Mouse (Mus musculus) MEL (cell line): Measurements from ENCODE around the gene App. TPM values are rescaled to one million over a fixed set of nuclear protein-coding genes. Genes with fewer than 3 reads are reported as not detected.

Experiments
- DNase-seq: peaks from one replicate; pipeline ENCODE4 v3.0.0; 2011; ENCODE audit warnings: low read depth, low spot score
- H3K27ac ChIP-seq: 2 replicates; pipeline ENCODE4 v1.5.1; 2012; ENCODE audit warnings: low read depth, mild to moderate bottlenecking, control low read depth, low read length, moderate library complexity; ENCODE audit not compliant: control insufficient read depth
- H3K27me3 ChIP-seq, 2 experiments: fragments of 150-350 bp in 1 of 2; sonication (generic) in 1 of 2; 2 replicates each; pipeline ENCODE4 v1.6.1; 2012; ENCODE audit warnings: low read length in 2 of 2, mild to moderate bottlenecking in 2 of 2, improper control_type of control experiment in 1 of 2, moderate library complexity in 1 of 2; ENCODE audit not compliant: insufficient read depth in 2 of 2, control insufficient read depth in 1 of 2
- H3K36me3 ChIP-seq, 2 experiments: 2 replicates each; pipeline ENCODE4 v1.6.1; 2012 to 2014; ENCODE audit warnings: low read length in 2 of 2, improper control_type of control experiment in 1 of 2, inconsistent platforms in 1 of 2, mild to moderate bottlenecking in 1 of 2; ENCODE audit not compliant: insufficient read depth in 2 of 2, control insufficient read depth in 1 of 2
- H3K4me1 ChIP-seq, 2 experiments: fragments of 150-350 bp in 1 of 2; sonication (generic) in 1 of 2; 2 replicates each; pipeline ENCODE4 v1.6.1; 2012; ENCODE audit warnings: low read length in 2 of 2, improper control_type of control experiment in 1 of 2, mild to moderate bottlenecking in 1 of 2; ENCODE audit not compliant: insufficient read depth in 2 of 2, control insufficient read depth in 1 of 2
- H3K4me3 ChIP-seq, 2 experiments: fragments of 150-350 bp in 1 of 2; sonication (generic) in 1 of 2; 2 replicates each; pipeline ENCODE4 v1.5.1; 2012; ENCODE audit warnings: low read depth in 2 of 2, low read length in 2 of 2, mild to moderate bottlenecking in 2 of 2, moderate library complexity in 2 of 2, control low read depth in 1 of 2, improper control_type of control experiment in 1 of 2; ENCODE audit not compliant: control insufficient read depth in 1 of 2, insufficient read depth in 1 of 2
- H3K79me2 ChIP-seq: 2 replicates; pipeline ENCODE4 v1.6.1; 2012; ENCODE audit warnings: mild to moderate bottlenecking, low read length, moderate library complexity; ENCODE audit not compliant: control insufficient read depth, poor library complexity, insufficient read depth
- H3K9ac ChIP-seq: 2 replicates; pipeline ENCODE4 v1.6.1; 2012; ENCODE audit warnings: low read depth, mild to moderate bottlenecking, control low read depth, low read length, moderate library complexity; ENCODE audit not compliant: control insufficient read depth, poor library complexity, severe bottlenecking
- H3K9me3 ChIP-seq: fragments of 150-350 bp; sonication (generic); replicated peaks from 2 replicates; pipeline ENCODE4 v1.6.1; 2012; ENCODE audit warnings: mild to moderate bottlenecking, low read length, improper control_type of control experiment, moderate library complexity; ENCODE audit not compliant: insufficient read depth
- E2F4 ChIP-seq: IDR thresholded peaks from 2 replicates; pipeline ENCODE4 v1.6.1; 2011; ENCODE audit warnings: low read depth, low read length, improper control_type of control experiment, borderline replicate concordance
- ELF1 ChIP-seq: IDR thresholded peaks from 2 replicates; pipeline ENCODE4 v1.6.1; 2014; ENCODE audit warnings: low read depth, mild to moderate bottlenecking, inconsistent platforms, low read length, improper control_type of control experiment, moderate library complexity
- ETS1 ChIP-seq: IDR thresholded peaks from 2 replicates; pipeline ENCODE4 v1.6.1; 2012; ENCODE audit warnings: low read depth, mild to moderate bottlenecking, inconsistent platforms, low read length, improper control_type of control experiment, moderate library complexity
- GABPA ChIP-seq: IDR thresholded peaks from 2 replicates; pipeline ENCODE4 v1.6.1; 2012; ENCODE audit warnings: low read depth, mild to moderate bottlenecking, inconsistent platforms, low read length, improper control_type of control experiment, moderate library complexity
- KAT2A ChIP-seq: conservative IDR thresholded peaks from 2 replicates; pipeline ENCODE4 v1.6.1; 2012; ENCODE audit warnings: low read depth, low read length, improper control_type of control experiment, inconsistent platforms
- MAZ ChIP-seq: IDR thresholded peaks from 2 replicates; pipeline ENCODE4 v1.6.1; 2012; ENCODE audit warnings: low read depth, mild to moderate bottlenecking, inconsistent platforms, low read length, improper control_type of control experiment
- MEF2A ChIP-seq: IDR thresholded peaks from 2 replicates; pipeline ENCODE4 v1.6.1; 2014; ENCODE audit warnings: low read depth, mild to moderate bottlenecking, inconsistent platforms, low read length, improper control_type of control experiment; ENCODE audit not compliant: poor library complexity, insufficient replicate concordance, severe bottlenecking; ENCODE audit errors: extremely low read depth
- MYB ChIP-seq: IDR thresholded peaks from 2 replicates; pipeline ENCODE4 v1.6.1; 2011; ENCODE audit warnings: mild to moderate bottlenecking, low read depth, low read length, improper control_type of control experiment
- MYC ChIP-seq: IDR thresholded peaks from 2 replicates; pipeline ENCODE4 v1.6.1; 2011; ENCODE audit warnings: low read depth, mild to moderate bottlenecking, low read length, improper control_type of control experiment, moderate library complexity
- NELFE ChIP-seq: IDR thresholded peaks from 2 replicates; pipeline ENCODE4 v1.6.1; 2011; ENCODE audit warnings: low read depth, low read length, improper control_type of control experiment
- NRF1 ChIP-seq: IDR thresholded peaks from 2 replicates; pipeline ENCODE4 v1.6.1; 2014; ENCODE audit warnings: low read depth, mild to moderate bottlenecking, inconsistent platforms, low read length, improper control_type of control experiment, moderate library complexity; ENCODE audit not compliant: poor library complexity, insufficient read depth, severe bottlenecking
- POLR2AphosphoS5 ChIP-seq: IDR thresholded peaks from 2 replicates; pipeline ENCODE4 v1.6.1; 2012; ENCODE audit warnings: low read depth, borderline replicate concordance, mild to moderate bottlenecking, inconsistent platforms, low read length, moderate library complexity, mixed read lengths
- TAL1 ChIP-seq: IDR thresholded peaks from 2 replicates; pipeline ENCODE4 v1.6.1; 2012; ENCODE audit warnings: mild to moderate bottlenecking, inconsistent platforms, low read length, moderate library complexity, mixed read lengths
- TBP ChIP-seq: IDR thresholded peaks from 2 replicates; pipeline ENCODE4 v1.8.0; 2011; ENCODE audit warnings: low read depth, low read length, improper control_type of control experiment
- TCF12 ChIP-seq: IDR thresholded peaks from 2 replicates; pipeline ENCODE4 v1.6.1; 2014; ENCODE audit warnings: low read depth, mild to moderate bottlenecking, inconsistent platforms, low read length, improper control_type of control experiment, moderate library complexity
- USF1 ChIP-seq: IDR thresholded peaks from 2 replicates; pipeline ENCODE4 v1.6.1; 2014; ENCODE audit warnings: low read depth, mild to moderate bottlenecking, inconsistent platforms, low read length, improper control_type of control experiment, moderate library complexity
- USF2 ChIP-seq, 2 experiments: IDR thresholded peaks; 2 replicates each; pipeline ENCODE4 v1.6.1; 2011 to 2012; ENCODE audit warnings: improper control_type of control experiment in 2 of 2, low read length in 2 of 2, borderline replicate concordance in 1 of 2, inconsistent platforms in 1 of 2, low read depth in 1 of 2, mild to moderate bottlenecking in 1 of 2; ENCODE audit not compliant: insufficient read depth in 1 of 2
- ZC3H11A ChIP-seq: IDR thresholded peaks from 2 replicates; pipeline ENCODE4 v1.6.1; 2012; ENCODE audit warnings: low read depth, mild to moderate bottlenecking, inconsistent platforms, low read length, improper control_type of control experiment
- ZKSCAN1 ChIP-seq: IDR thresholded peaks from 2 replicates; pipeline ENCODE4 v1.6.1; 2012; ENCODE audit warnings: low read depth, mild to moderate bottlenecking, inconsistent platforms, low read length, improper control_type of control experiment, moderate library complexity
- ZMIZ1 ChIP-seq: IDR thresholded peaks from 2 replicates; pipeline ENCODE4 v1.6.1; 2012; ENCODE audit warnings: low read depth, mild to moderate bottlenecking, inconsistent platforms, low read length, improper control_type of control experiment, moderate library complexity
- polyA plus RNA-seq, 2 experiments: library from polyadenylated mRNA; stranded (reverse) in 1 of 2; unstranded in 1 of 2; fragments of >175 nt in 1 of 2; fragments of >200 nt in 1 of 2; gene quantifications; 2 replicates each; pipeline versions ENCODE4 v1.2.1 to v1.2.4; 2012; ENCODE audit warnings: low replicate concordance in 2 of 2, low read depth in 1 of 2; ENCODE audit not compliant: insufficient read length in 2 of 2, insufficient read depth in 1 of 2, missing spikeins in 1 of 2
- total RNA-seq: library from RNA; depleted of rRNA; stranded (reverse); fragments of 300-350 nt; gene quantifications from 2 replicates; pipeline ENCODE4 v1.2.3, GENCODE M21; 2012

Gene App
- total and polyA plus RNA-seq, 3 experiments, result not detected

DNA sequence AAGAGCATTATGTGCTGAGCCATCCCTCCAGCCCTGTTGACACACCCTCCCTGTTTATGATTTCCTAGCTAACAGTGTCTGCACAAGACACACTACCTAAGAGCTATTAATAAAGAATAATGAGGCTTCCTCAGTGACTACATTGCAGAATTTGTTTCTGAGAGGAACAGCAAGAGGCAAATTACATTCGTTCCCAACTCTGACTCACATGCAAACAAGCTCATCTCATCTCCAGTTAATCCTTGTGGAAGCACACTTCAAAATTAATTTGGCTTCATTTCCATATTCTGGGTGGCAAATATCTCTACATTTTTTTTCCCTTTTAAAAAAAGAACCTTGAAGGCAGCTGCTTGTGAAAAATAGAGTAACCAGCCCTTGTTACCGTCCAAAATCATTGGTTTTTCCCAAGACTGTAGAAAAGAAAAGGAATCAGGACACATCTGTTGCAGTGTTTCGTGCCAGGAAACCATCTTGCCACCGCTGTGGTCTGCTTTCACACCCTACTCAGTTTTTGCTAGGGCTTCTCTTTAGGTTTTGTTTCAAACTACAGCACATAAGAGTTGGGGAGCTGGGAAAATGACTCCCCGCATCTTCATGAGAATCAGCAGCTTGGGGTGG is 171.5 kb downstream of the App start:
- DNase-seq, result no peak
- no peaks in the 10 kb centered on the region for H3K36me3 ChIP-seq
- H3K27me3 ChIP-seq, result no peaks in the 10 kb centered on the region
- no peak overlapping the region for H3K4me3 ChIP-seq
- no peaks in the 10 kb centered on the region for H3K79me2 ChIP-seq
- no peak for TF ChIP-seq ETS1
- no peak for TF ChIP-seq USF2 (IDR thresholded peaks at IDR 0.05; ENCODE audit: borderline replicate concordance in 1 of 2, insufficient read depth in 1 of 2, low read depth in 1 of 2, low read length in 2 of 2)
- TF ChIP-seq ZKSCAN1, result no peak
- TF ChIP-seq POLR2AphosphoS5, result no peak
- no peak for TF ChIP-seq ZC3H11A
- no peak for TF ChIP-seq MAZ
- TF ChIP-seq MEF2A, result no peak
- no peaks in the 10 kb centered on the region for H3K9me3 ChIP-seq
- no peak overlapping the region for H3K9ac ChIP-seq
- no peak overlapping the region for H3K27ac ChIP-seq
- no peaks in the 10 kb centered on the region for H3K4me1 ChIP-seq

DNA sequence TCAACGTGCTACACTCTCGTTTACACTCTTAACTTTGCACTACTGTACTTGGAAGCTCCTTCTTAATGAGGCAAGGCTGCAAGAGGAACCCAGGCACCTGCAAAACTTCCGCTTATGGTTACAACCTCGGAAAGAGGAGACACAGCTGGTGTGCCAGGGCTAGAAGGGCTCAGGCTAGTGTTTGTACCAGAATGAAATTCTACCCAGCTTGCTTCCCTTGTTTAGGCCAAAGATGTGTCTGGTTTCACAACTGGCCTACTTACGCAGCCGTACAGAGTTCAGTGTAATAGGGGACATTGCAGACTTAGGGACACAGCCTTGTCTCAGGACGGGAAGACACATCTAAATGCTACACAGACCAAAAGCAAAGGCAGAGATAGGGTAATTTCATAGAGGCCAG is 173.3 kb downstream of the App start:
- Histone ChIP-seq H3K27ac (no peak overlapping the region), H3K9me3 (no peaks in the 10 kb centered on the region), H3K79me2 (no peaks in the 10 kb centered on the region), H3K36me3 (no peaks in the 10 kb centered on the region), H3K4me3 (no peak overlapping the region), H3K4me1 (no peaks in the 10 kb centered on the region), H3K27me3 (no peaks in the 10 kb centered on the region), H3K9ac (no peak overlapping the region)
- TF ChIP-seq GABPA (no peak), TAL1 (no peak), TBP (no peak), NRF1 (no peak), KAT2A (no peak), ETS1 (no peak), MEF2A (no peak), ZMIZ1 (no peak), TCF12 (no peak), USF2 (IDR thresholded peaks at IDR 0.05; ENCODE audit: borderline replicate concordance in 1 of 2, insufficient read depth in 1 of 2, low read depth in 1 of 2, low read length in 2 of 2) (no peak), ZC3H11A (no peak), MYC (no peak), E2F4 (no peak), ELF1 (no peak), MYB (no peak), NELFE (no peak), USF1 (no peak), ZKSCAN1 (no peak)
- DNase-seq, result no peak
